Mouse (Mus musculus) heart, postnatal 10 days (tissue): ENCODE measurements around the gene Slc41a1. TPM values are rescaled to one million over a fixed set of nuclear protein-coding genes. Genes with fewer than 3 reads are reported as not detected.
A peak's percentile ranks its signal among the peaks of the same experiment; 100 is the strongest.

ENCODE experiments used
- DNase-seq, 2 experiments: peaks; one replicate each; pipeline ENCODE4 v3.0.0; 2021
- intact Hi-C: fragments of 180-260 bp; cut with DNase I; formaldehyde crosslinking; loops from one replicate; pipeline ENCODE4 v1.15.1; 2025
- total RNA-seq, 2 experiments: library from RNA; stranded (reverse); gene quantifications; 2 replicates each; pipeline ENCODE4 v1.2.3; 2021

The Slc41a1 gene
- total RNA-seq, 2 experiments from 2014 or later = 27.0 to 28.9 TPM

DNA sequence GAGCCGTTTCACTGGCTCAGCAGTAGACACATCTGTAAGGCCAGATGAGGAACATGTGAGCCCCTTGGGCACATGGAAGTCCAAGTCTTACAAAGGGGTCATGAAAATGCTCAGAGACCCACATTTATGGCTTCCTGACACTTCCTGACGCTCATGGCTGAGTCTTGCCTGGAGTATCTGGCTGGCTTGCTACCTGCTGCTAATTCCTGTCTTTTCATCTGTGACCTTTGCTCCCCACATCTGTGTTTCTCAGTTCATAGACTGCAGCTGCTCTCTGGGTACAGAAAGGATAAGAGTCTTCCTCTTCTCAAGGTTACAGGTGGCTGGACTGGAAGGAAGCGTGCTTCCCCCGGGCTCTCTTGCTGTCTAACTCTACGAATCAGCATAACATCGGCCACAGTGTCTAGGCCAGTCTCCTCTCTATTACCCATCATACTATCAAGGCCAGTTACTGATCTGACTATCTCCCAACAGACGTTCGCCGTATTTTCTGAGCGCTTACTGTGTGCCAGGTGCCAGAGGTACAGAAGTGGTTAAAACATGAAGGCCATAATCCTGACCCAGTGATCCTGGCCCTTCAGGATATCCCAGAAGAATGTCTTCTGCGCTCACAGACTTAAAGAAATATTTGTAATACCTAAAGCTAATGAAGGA is 2.6 kb upstream of the Slc41a1 start:
- intact Hi-C loops = no loop called here
- no peak for DNase-seq

DNA sequence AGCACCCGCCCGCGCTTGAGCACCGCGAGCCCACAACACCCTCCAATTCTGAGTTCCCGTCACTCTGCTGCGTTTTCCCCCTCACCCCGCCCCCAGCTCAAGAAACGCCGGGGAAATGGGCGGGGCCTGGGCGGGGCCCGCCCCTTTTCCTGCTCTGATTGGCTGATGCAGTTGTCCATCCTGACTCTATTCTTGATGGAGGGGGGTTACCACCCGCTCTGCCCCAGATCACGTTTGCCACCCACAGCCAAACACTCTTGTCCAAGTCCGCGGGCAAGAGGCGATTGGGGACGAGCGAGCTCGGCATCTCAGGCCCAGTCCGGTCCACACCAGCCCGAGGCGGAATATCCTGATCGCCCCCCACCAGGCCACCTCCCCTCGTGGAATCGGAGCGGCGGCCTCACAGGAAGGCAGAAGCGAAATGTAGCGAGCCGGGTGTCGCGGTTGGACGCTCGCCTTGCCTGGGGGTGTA is 530 bp downstream of the Slc41a1 start:
- intact Hi-C loops = no loop called here
- peak; percentile 97 to 98 for DNase-seq

DNA sequence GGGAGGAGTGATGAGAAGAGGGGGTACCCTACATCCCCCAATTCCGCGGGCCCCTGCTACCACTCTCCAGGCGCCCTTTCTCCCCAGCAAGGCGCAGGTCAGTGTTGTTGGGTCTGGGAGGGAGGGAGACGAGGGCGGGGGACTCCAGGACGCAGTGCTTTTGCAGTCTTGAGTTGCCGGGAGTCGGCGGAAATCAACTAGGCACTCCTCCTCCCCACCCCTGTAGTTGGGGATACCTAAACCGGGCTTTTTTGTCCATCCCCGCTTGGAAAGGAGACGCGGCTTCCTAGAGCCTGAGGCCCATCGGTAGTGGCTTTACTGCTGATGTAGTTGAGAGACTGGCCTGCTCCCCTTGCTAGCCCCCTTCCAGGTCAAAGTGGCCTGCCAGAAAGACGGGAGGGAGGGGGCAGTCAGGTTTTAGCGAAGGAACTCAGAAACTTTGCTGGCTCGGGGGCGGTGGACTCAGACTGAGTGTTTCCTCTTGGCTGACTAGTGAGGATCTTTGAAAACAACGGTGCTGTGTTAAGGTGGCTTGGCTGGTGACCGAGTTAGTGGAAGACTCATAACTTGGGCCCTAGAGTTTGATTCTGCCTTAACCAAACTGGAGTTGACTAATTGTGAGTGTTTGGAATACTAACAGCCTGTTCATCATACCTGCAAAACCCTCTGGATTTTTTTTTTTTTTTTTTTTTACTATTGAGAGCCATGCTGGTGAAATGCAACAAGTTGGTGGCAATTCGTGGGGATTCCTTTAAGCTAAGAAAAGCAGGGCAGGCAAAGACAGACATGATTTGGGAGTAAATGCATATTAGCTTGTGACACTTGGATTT is 1.2 kb downstream of the Slc41a1 start:
- intact Hi-C loops = no loop called here
- DNase-seq = no peak

DNA sequence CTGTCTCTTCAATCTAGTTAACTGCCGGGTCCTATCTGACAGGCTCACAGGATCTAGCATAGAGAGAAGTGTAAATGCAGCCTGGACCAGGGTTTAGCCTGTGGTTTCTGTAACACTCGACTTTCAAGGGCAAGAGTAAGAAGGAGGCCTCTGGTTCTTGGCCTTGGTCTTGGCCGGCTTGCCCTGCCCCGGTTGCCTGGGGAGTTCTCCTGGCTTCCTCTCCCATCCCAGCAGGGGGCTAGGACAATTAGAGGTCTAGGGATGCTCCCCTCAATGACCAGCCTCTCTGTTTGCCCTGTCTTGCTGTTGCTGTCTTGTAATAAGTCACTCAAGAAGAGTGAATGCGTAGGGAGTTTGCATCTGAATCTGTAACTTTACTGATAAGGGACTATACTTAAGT is 2.0 kb downstream of the Slc41a1 start:
- peak in 1 of 2 experiments; percentile 29 for DNase-seq
- intact Hi-C loops = no loop called here

DNA sequence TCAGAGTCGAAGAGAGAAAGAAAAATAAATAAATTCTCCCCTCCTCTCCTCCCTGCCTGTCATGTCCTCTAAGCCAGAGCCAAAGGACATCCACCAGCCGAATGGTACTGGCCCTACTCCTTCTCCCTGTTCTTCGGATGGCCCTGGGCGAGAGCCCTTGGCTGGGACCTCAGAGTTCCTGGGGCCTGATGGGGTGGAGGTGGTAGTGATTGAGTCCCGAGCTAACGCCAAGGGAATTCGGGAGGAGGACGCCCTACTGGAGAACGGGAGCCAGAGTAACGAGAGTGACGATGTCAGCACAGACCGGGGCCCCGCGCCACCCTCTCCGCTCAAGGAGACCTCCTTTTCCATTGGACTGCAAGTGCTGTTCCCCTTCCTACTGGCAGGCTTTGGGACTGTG is 3.3 kb downstream of the Slc41a1 start:
- intact Hi-C loops = no loop called here
- peak in 1 of 2 experiments; percentile 8 for DNase-seq

DNA sequence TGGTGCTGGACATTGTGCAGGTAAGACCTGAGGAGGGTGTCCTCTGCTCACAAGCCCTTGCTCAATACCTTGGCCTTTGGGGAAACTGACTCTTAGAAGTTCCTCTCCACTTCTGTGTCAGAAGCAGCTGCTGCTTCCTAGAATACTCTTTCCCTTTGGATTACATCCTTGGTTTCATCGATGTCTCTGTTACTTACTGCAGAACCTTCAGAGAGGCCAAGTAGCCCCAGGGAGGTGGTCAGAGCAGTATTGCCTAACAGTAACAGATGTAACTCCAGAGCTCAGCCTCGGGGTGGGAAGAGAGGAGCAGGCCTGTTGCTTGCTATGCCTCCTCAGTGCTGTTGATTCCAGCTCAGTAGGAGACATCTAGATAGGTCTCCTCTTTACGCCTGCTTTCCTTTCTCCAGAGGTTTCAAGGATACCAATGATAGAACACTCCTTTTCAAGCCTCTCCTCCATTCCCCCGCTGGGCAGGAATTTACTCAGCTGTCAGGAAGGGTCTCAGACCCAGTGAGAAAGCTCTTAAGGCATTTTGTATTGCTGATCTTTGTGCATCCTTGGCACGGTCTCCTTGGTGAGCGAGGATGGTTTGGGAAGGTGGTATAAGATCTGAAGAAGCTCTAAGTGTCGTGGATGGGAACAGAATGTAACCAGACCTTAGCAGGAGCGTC is 3.8 kb downstream of the Slc41a1 start:
- intact Hi-C loops = no loop called here
- DNase-seq = no peak

DNA sequence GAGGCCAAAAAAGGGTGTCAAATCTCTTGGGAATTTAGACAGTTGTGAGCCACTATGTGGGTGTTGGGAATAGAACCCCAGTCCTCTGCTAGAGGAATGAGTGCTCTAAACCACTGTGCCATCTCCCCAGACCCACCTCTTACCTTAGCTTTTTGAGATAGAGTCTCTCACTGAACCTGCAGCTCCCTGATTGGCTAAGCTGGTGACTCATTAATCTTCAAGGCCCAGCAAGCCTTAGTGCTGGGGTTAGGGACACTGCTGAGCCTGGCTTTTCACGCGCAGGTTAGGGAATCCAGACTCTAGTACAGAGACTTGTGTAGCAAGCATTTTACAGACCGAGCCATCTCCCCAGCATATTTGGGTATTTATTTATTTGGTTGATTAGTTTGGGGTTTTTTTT is 9.7 kb downstream of the Slc41a1 start:
- no peak for DNase-seq
- intact Hi-C loops = loop anchor here (5.0 kb wide), 1 partner anchor 40 kb away; the partner anchor contains the start of gene Pm20d1

DNA sequence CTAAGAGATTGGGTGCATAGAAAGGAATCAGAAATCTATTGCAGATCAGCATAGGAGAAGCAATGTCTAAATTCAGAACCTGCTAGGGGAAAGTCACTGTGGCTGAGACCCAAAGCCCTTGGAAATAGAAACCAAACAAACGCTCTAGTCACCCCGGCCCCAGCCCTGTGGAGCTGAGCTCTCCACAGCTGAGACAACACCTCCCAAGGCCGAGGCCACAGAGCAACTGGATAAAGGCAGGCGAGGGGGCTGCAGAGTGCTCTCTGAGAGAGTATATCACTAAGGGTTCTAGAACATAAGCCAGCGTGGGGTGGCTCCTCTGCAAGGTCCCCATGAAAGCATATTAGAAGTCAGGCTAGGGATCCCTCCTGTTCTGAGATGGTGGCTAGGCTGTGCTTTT is 11.2 kb downstream of the Slc41a1 start:
- DNase-seq = no peak
- intact Hi-C loops = loop anchor here (5.0 kb wide), 1 partner anchor 41 kb away; the partner anchor contains the start of gene Pm20d1

DNA sequence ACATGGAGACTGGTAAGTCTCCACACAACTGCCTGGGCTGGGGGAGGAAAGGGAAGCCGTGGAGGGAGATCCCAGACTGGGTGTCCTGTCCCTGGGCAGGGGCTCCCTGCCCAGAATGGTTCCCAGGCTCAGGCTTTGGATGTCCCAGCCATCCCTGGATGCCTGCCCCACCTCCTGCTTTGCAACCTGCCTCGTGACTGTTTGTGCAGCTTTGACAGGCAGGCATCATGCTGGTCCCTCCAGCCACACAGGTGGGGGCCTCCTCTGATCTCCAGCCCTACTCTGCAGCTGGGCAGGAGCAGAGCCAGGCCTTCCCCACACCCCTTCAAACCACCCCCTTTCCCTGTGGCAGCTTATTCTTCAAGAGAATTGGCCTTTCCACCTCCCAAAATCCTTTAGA is 12.0 kb downstream of the Slc41a1 start:
- intact Hi-C loops = loop anchor here (5.0 kb wide), 1 partner anchor 42 kb away; the partner anchor contains the start of gene Pm20d1
- DNase-seq = peak in 1 of 2 experiments; percentile 32

DNA sequence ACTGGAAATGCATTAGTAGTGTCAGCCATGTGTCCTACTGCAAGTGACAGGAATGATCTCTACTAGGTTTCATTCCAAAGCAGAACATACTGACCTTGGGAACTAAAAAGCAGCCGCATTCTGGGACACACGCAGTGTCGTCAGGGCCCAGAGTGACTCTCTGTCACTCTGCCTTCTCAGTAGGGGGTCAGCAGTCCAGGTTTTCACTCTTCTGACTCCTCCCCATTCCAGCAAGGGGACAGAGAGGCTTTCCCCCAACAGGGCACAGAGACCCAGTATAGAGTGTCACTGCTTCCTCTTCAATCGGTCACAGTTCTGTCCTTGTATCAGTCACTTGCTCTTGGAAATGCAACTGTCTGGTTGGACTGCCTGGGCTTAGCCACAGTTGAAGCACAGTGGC is 14.9 kb downstream of the Slc41a1 start:
- intact Hi-C loops = no loop called here
- peak in 1 of 2 experiments; percentile 16 for DNase-seq

DNA sequence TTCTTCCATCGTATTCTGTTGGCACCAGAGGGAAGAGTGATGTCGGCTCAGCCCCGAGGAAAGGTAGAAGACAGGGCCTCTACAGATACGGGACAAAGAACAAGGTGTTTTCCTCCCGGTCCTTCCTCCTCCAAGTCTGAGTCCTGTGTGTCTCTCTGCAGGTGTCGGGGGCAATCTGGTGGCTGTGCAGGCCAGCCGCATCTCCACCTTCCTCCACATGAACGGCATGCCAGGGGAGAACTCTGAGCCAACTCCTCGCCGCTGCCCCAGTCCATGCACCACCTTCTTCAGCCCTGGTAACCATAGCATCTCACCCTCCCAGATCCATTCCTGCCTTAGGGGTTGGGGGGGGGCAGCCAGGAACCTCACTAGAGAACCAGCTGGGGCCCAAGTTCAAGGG is 16.5 kb downstream of the Slc41a1 start:
- DNase-seq = no peak
- intact Hi-C loops = no loop called here

DNA sequence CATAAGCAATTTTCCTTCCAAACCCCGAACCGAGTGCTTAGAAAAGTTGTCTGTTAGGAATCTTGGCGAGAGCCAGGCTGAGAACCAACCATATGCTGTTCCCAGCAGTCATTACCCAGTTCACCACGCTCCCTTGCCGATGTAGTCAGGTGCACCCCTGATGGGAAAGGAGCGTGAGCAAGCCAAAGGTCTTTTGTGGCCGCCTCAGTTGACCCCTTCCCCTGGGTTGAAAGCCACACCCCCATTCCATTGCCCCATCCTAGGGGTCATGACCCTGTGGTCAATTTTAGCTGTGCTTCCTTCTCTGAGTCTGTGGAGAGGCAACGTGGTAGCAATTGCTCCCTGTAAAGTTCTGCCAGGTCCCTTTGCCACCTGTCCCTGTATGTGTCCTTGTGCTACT is 17.6 kb downstream of the Slc41a1 start:
- DNase-seq = no peak
- intact Hi-C loops = no loop called here

DNA sequence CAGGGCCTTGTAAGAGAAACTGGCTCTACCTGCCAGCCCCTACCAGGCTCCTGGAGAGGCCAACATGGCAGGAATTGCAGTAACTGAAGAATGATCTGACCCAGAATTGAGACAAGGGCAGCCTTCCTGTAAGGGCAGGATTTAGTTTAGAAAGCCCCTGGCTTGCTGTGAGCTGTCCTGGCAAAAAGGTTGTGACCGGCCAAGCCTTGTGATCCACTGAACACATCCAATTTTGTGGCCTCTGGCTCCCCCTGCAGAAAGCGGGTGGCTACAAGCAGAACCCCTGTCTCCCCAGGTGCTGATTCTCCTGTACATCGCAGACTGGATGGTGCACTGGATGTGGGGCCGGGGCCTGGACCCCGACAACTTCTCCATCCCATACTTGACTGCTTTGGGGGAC is 19.0 kb downstream of the Slc41a1 start:
- peak; percentile 82 to 84 for DNase-seq
- intact Hi-C loops = loop anchor here (1.0 to 2.0 kb wide), 3 partner anchors 79 to 138 kb away; no protein-coding TSS in a partner anchor

DNA sequence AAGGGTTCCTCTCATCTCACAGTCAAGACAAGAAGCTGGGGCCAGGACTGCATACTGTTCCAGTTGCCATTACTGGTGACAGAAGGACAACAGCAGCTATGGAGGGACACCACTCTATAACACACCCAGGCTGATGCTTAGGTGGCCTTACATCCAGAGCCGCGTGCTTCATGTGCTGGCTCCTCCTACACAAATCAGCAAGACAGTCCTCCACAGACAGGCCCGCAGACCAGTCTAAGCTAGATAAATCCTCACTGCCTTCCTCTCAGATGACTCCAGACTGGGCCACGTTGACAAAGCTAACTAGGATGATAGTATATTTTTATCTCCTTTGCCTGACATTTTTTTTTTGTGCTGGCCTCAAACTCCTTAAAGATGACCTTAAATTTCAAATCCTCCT is 34.5 kb downstream of the Slc41a1 start:
- intact Hi-C loops = no loop called here
- no peak for DNase-seq

DNA sequence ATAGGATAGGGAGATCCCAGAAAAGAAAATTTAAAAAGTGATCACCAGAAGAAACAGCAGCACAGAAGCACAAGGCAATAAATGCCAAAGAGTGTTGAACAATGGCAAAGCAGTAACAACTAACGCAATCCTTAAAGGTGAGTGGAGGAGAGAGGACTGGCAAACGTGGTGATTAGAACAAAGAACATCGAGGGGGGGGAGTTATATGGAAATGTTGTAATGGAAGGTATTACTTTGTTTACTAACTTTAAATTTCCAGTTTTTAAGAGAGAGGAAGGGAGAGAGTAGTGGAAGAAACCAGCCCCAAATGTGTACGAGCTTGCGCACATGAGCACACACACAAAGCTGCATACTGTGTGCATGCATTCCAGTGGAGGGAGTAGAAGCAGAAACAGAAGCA is 38.3 kb downstream of the Slc41a1 start:
- DNase-seq = no peak
- intact Hi-C loops = no loop called here

DNA sequence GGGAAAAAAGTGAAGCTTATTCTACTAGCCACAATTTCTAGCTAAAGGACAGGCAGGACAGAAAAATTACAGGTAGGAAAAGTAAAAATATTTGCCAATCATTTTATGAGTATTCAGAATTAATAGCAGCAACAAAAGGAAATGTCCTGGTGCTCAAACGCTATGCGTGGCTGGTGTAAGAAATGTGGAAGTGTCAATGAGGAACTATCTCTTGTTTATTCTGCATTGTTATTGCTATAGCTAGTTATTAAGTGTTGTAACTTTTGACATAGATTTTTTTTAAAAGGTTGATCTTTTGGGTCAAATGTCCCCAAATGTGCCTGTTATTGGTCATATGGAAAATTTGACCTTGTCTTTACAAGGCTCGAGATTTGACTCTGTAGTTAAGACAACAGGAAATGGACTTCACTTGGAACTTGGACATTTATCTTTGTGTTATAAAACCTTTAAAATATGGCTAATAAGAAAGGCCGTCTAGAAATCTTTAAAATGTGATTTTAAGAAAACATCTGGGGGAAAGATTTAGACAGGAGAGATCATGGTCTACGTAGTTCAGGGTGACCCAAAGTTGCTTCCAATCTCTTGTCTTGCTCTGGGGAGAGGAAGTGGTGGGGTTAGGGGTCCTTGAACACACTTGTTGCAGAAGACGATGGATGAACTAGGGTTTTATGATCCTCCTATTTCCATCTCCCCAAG is 39.2 kb downstream of the Slc41a1 start:
- intact Hi-C loops = loop anchor here (2.0 kb wide), 1 partner anchor 44 kb away; the partner anchor contains the start of gene Nucks1
- DNase-seq = no peak

DNA sequence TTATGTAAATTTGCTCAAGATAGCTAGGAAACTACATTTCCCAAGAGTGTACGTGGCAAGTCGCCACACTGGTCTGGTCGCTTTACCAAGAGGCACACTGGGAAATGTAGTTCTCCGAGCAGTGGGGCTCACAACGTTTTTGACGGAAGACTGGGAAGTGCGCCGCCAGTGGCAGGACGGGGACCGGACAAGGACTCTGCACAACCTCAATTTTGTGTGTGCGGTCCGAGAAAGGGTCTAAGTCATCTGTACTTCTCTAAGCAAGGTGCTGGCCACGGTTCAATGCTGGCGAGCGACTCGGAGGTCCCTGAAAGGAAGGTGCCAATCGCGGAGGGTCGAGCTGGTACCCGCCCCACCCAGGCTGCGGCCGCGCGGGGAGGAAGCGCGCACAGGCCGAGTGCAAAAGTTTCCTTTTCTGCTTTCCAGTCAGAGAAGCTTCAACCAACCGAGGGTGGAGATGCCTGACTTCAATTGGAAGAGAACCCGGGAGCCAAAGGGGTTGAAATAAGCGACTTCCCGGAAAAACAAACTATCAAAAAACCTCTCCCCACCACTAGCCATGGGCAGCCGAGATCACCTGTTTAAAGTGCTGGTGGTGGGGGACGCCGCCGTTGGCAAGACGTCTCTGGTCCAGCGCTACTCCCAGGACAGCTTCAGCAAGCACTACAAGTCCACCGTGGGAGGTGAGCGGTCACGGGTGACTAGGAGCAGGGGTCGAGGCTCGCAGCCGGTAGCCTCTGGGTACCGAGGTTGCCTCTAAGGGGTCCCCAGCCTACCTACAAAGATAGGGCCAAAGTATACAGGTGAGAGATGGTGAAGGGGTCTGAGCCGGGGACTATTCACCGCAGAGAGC is 40.0 kb downstream of the Slc41a1 start, which contains the start of gene Rab29:
Gene Rab29 (plus strand): TSS at position 132 of the 853 bp plus-strand sequence.
- DNase-seq = peak; percentile 95 to 97
- intact Hi-C loops = loop anchor here (2.0 kb wide), 1 partner anchor 43 kb away; the partner anchor contains the start of gene Nucks1

DNA sequence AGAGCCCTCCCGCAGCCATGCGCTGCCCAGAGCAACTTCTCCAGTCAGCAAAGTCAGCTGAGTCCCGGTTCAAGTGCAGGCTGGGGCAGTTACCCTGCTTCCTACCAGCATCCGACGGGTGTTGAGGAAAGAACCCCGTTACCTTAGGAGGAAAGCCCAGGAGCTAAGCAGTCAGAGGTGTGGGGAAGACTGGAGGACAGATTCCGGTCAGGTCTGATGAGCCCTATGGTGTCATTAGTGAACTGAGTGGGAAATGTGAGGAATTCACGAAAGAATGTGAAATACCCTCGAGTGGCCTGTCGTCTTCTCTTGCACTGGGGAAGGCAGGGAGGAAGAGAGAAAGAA is 40.6 kb downstream of the Slc41a1 start:
- DNase-seq = peak; percentile 17 to 32
- intact Hi-C loops = loop anchor here (2.0 kb wide), 1 partner anchor 43 kb away; the partner anchor contains the start of gene Nucks1

DNA sequence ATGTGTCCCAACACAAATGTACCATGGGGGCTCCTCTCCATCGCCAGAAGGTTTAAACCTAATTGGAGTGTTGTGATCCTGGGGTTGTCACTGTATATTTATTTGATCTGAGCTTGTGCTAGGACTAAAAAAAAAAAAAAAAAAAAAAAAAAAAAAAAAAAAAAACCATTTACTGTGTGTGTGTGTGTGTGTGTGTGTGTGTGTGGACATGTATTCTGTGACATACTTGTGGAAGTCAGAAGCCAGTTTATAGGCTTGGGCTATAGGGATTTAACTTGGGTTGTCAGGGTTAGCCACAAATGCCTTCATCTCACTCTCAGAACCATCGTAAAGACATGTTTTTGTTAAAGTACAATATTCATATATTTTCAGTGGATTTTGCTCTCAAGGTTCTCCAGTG is 42.3 kb downstream of the Slc41a1 start:
- intact Hi-C loops = no loop called here
- DNase-seq = no peak
